Mouse (Mus musculus) testis, adult 2 months (tissue): ENCODE measurements at regions not wholly inside any gene's neighbourhood (a gene's known extent, or its start where the extent isn't known, plus 50 kb on each side); places are given as distances from the start of the nearest gene placed in this dataset.

Experiments used
- CTCF ChIP-seq: fragments of 200-500 bp; IDR thresholded peaks from 2 replicates; pipeline ENCODE4 v1.5.1; 2012; ENCODE audit warnings: low read depth, mild to moderate bottlenecking, inconsistent platforms, low read length, moderate library complexity; ENCODE audit not compliant: control insufficient read depth, insufficient read depth, insufficient replicate concordance
- POLR2A ChIP-seq: fragments of 200-500 bp; IDR thresholded peaks from 2 replicates; pipeline ENCODE4 v1.6.1; 2012; ENCODE audit warnings: low read depth, mild to moderate bottlenecking, inconsistent platforms, low read length, moderate library complexity; ENCODE audit not compliant: control insufficient read depth

- TF ChIP-seq CTCF = no peak
- no peak for TF ChIP-seq POLR2A
Observed at GRCm38 (mm10) chr10:17177503-17178278, 545.3 kb upstream of the Cited2 start.
